Mouse (Mus musculus): ENCODE results near the gene Sstr1. TPM values are rescaled to one million over a fixed set of nuclear protein-coding genes. Genes with fewer than 3 reads are reported as not detected.

Gene Sstr1
- not detected for polyA plus RNA-seq (2014; fragmentation: Illumina TruSeq; extraction: RNeasy Lipid Tissue Mini Kit (QIAGEN cat#74804); ENCODE audit: low read depth, low replicate concordance)

GRCm38 (mm10) chr12:58211163-58212071, at the start of gene Sstr1:
Gene Sstr1, plus strand, starts transcription at chr12:58211772.

Other genes with a start within 250 kb of the Sstr1 start
- 21.3 TPM for gene Clec14a, start 57.5 kb downstream of the Sstr1 start, polyA plus RNA-seq (2014; fragmentation: Illumina TruSeq; extraction: RNeasy Lipid Tissue Mini Kit (QIAGEN cat#74804); ENCODE audit: low read depth, low replicate concordance)

Measured in adrenal gland, adult 10 weeks (tissue).